Mouse (Mus musculus): ENCODE results near the gene Cacna2d3.

DNA sequence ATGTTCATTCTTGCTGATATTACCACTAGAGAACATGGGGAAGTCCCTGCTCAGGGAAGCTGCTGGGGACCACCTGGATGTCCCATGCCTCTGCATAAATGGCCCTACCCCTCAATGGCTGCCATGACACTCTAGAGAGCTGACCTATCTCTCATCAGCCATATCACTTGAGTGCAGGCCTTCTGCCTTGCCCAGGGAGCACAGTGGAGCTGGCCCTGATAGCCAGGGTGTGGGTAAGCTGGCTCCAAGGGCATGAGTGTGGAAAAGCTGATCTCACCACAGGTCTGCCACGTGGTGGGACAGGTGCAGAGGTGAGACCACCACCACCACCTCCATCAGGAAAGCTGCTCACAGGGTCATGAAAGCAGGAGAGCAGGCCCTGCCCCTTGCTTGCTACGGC, 17.1 kb upstream of the Cacna2d3 start:
- no peak for TF ChIP-seq POLR2A (IDR thresholded peaks at IDR 0.05; ENCODE audit: control insufficient read depth in 1 of 2, insufficient read depth in 1 of 2, low read depth in 1 of 2, low read length in 2 of 2, poor library complexity in 1 of 2)
- no peak for TF ChIP-seq ETS1 (IDR thresholded peaks at IDR 0.05; ENCODE audit: low read depth, low read length)
- TF ChIP-seq CTCF (IDR thresholded peaks at IDR 0.05 in 2 of 3, conservative IDR thresholded peaks at IDR 0.05 in 1 of 3; ENCODE audit: control insufficient read depth in 1 of 3, insufficient read depth in 1 of 3, low read depth in 2 of 3, low read length in 3 of 3, poor library complexity in 1 of 3, severe bottlenecking in 1 of 3): no peak
- no peak for TF ChIP-seq CHD2 (IDR thresholded peaks at IDR 0.05; ENCODE audit: low read length)
- TF ChIP-seq TCF12 (IDR thresholded peaks at IDR 0.05; ENCODE audit: low read depth, low read length): no peak
- no peak for TF ChIP-seq HCFC1 (IDR thresholded peaks at IDR 0.05; ENCODE audit: low read depth, low read length)
- no peak for TF ChIP-seq RCOR1 (IDR thresholded peaks at IDR 0.05; ENCODE audit: low read depth, low read length)
- TF ChIP-seq GATA1 (IDR thresholded peaks at IDR 0.05; ENCODE audit: low read depth, low read length): no peak
- no peak for TF ChIP-seq MYB (IDR thresholded peaks at IDR 0.05; ENCODE audit: low read depth, low read length)

Data from MEL (cell line).